Mouse (Mus musculus): ENCODE data around the gene Fam183b. TPM values are rescaled to one million over a fixed set of nuclear protein-coding genes. Genes with fewer than 3 reads are reported as not detected.

Fam183b gene
- polyA plus RNA-seq, 1 experiment from 2014 or later = 6.8 TPM

Other genes starting within 250 kb of the Fam183b start
- not detected in 2 replicates for gene Olfr328, start 246.3 kb downstream of the Fam183b start, polyA plus RNA-seq (2014; fragmentation: Nextera tagmentation; extraction: Ambion mirVana)
- not detected in 2 replicates for gene Olfr224, start 231.4 kb downstream of the Fam183b start, polyA plus RNA-seq (2014; fragmentation: Nextera tagmentation; extraction: Ambion mirVana)
- gene Olfr325, start 224.2 kb downstream of the Fam183b start, polyA plus RNA-seq (2014; fragmentation: Nextera tagmentation; extraction: Ambion mirVana) = not detected in 2 replicates
- not detected in 2 replicates for gene Olfr324, start 206.8 kb downstream of the Fam183b start, polyA plus RNA-seq (2014; fragmentation: Nextera tagmentation; extraction: Ambion mirVana)
- not detected in 2 replicates for gene 2210407C18Rik, start 185.9 kb downstream of the Fam183b start, polyA plus RNA-seq (2014; fragmentation: Nextera tagmentation; extraction: Ambion mirVana)
- gene Olfr323, start 171.5 kb downstream of the Fam183b start, polyA plus RNA-seq (2014; fragmentation: Nextera tagmentation; extraction: Ambion mirVana) = not detected in 2 replicates
- 0.31 and 0.39 TPM in 2 replicates for gene Trim58, start 161.5 kb downstream of the Fam183b start, polyA plus RNA-seq (2014; fragmentation: Nextera tagmentation; extraction: Ambion mirVana)
- gene Olfr322, start 143.2 kb downstream of the Fam183b start, polyA plus RNA-seq (2014; fragmentation: Nextera tagmentation; extraction: Ambion mirVana) = not detected in 2 replicates
- not detected in 2 replicates for gene Olfr320, start 120.9 kb downstream of the Fam183b start, polyA plus RNA-seq (2014; fragmentation: Nextera tagmentation; extraction: Ambion mirVana)
- not detected in 2 replicates for gene Olfr319, start 102.8 kb downstream of the Fam183b start, polyA plus RNA-seq (2014; fragmentation: Nextera tagmentation; extraction: Ambion mirVana)
- not detected in 2 replicates for gene Olfr318, start 77.9 kb downstream of the Fam183b start, polyA plus RNA-seq (2014; fragmentation: Nextera tagmentation; extraction: Ambion mirVana)
- not detected in 2 replicates for gene Olfr317, start 62.7 kb downstream of the Fam183b start, polyA plus RNA-seq (2014; fragmentation: Nextera tagmentation; extraction: Ambion mirVana)
- gene Olfr316, start 49.2 kb downstream of the Fam183b start, polyA plus RNA-seq (2014; fragmentation: Nextera tagmentation; extraction: Ambion mirVana) = not detected in 2 replicates
- not detected in 2 replicates for gene Olfr315, start 28.8 kb downstream of the Fam183b start, polyA plus RNA-seq (2014; fragmentation: Nextera tagmentation; extraction: Ambion mirVana)
- gene Olfr314, start 19.0 kb downstream of the Fam183b start, polyA plus RNA-seq (2014; fragmentation: Nextera tagmentation; extraction: Ambion mirVana) = not detected in 2 replicates
- gene Olfr313, start 13.0 kb upstream of the Fam183b start, polyA plus RNA-seq (2014; fragmentation: Nextera tagmentation; extraction: Ambion mirVana) = not detected in 2 replicates
- gene Olfr312, start 27.3 kb upstream of the Fam183b start, polyA plus RNA-seq (2014; fragmentation: Nextera tagmentation; extraction: Ambion mirVana) = not detected in 2 replicates
- gene Olfr311, start 37.3 kb upstream of the Fam183b start, polyA plus RNA-seq (2014; fragmentation: Nextera tagmentation; extraction: Ambion mirVana) = not detected in 2 replicates
- gene Gm12258, start 45.2 kb upstream of the Fam183b start, polyA plus RNA-seq (2014; fragmentation: Nextera tagmentation; extraction: Ambion mirVana) = 16.0 and 19.9 TPM in 2 replicates
- gene 2810021J22Rik, start 65.3 kb upstream of the Fam183b start, polyA plus RNA-seq (2014; fragmentation: Nextera tagmentation; extraction: Ambion mirVana) = 11.0 and 13.0 TPM in 2 replicates
- 6.1 and 7.2 TPM in 2 replicates for gene Zfp39, start 102.3 kb upstream of the Fam183b start, polyA plus RNA-seq (2014; fragmentation: Nextera tagmentation; extraction: Ambion mirVana)
- gene Btnl10, start 115.9 kb upstream of the Fam183b start, polyA plus RNA-seq (2014; fragmentation: Nextera tagmentation; extraction: Ambion mirVana) = not detected in 2 replicates
- 460 and 493 TPM in 2 replicates for gene Rnf187, start 137.0 kb upstream of the Fam183b start, polyA plus RNA-seq (2014; fragmentation: Nextera tagmentation; extraction: Ambion mirVana)
- 75.5 and 84.8 TPM in 2 replicates for gene Hist3h2ba, start 147.0 kb upstream of the Fam183b start, polyA plus RNA-seq (2014; fragmentation: Nextera tagmentation; extraction: Ambion mirVana)
- gene Hist3h2a, start 152.7 kb upstream of the Fam183b start, polyA plus RNA-seq (2014; fragmentation: Nextera tagmentation; extraction: Ambion mirVana) = 56.3 and 61.4 TPM in 2 replicates
- gene Trim17, start 152.7 kb upstream of the Fam183b start, polyA plus RNA-seq (2014; fragmentation: Nextera tagmentation; extraction: Ambion mirVana) = 0.74 and 0.88 TPM in 2 replicates
- gene Trim11, start 176.1 kb upstream of the Fam183b start, polyA plus RNA-seq (2014; fragmentation: Nextera tagmentation; extraction: Ambion mirVana) = 19.5 and 20.8 TPM in 2 replicates

Data from neural tube, embryonic 11.5 days (tissue).